Comparison of ENCODE assay signal across 10 mouse cellular contexts in the genomic region with DNA sequence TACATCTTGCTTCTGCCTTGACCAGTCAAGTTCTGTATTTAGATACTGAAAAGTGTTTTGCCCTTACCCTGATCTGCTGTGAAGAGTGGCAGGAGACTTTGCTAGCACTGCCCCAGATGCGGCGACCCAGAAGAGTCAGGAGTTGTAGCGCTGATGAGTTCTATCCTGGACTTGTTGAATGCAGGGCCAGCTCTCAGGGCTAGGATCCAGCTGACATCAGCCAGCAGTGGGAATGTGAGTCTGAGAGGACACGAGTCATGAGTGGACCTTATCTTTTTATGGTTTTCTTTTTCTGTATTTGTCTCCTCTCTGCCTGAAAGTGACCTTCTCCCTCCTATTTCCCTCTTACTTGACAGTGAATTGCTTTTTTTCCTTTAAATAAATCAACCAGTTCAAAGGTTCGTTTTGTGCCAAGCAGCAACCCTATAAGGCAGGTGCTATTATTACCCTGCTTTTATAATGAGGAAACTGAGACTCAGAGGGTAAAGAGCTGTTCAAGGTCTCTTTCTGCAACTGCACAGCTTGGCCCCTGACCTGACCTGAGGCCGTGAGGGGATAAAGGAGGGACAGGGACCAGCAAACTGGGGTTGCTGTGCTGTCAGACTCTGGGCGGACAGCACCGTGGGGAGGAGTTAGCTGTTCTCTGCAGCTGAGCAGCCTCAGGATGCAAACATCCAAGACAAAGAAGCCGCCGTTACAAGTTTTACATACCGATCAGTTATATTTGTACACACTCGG. TPM values are rescaled to one million over a fixed set of nuclear protein-coding genes. Genes with fewer than 3 reads are reported as not detected.
DNase-seq lines count a peak whose midpoint lies in the region; ATAC-seq and TF ChIP-seq lines count a peak whose summit lies in the region.
"Had no signal": no experiment of that assay in that cellular context is flagged by ENCODE, and none has a peak within 500 bp of the region (broad histone marks: within the 10 kb centered on the region; RNA-seq: fewer than 3 reads in every experiment).

No protein-coding gene starts in this region.

- WGBS in kidney, adult 2 months, result 30% methylated on average over 12 of the region's 12 CpGs
- 44% methylated on average over 12 of the region's 12 CpGs for WGBS in embryonic facial prominence, embryonic 10.5 days
- 25% methylated on average over 12 of the region's 12 CpGs for WGBS in hindbrain, embryonic 16.5 days

- no peak overlapping the region for H3K4me2 ChIP-seq in hindbrain, embryonic 16.5 days (ENCODE audit: low read length)

- no peak overlapping the region for H3K9ac ChIP-seq in ES-E14 (ENCODE audit: insufficient read depth, low read depth, low read length, poor library complexity, severe bottlenecking)
- peak overlapping the region; percentile 38 for H3K9ac ChIP-seq in hindbrain, embryonic 16.5 days (ENCODE audit: low read depth, low read length)

- H3K4me3 ChIP-seq in kidney, adult 2 months (ENCODE audit: insufficient read depth, low read depth, low read length), result no peak overlapping the region
- H3K4me3 ChIP-seq in ES-E14 (ENCODE audit: insufficient read depth in 1 of 2, low read depth in 1 of 2, low read length in 2 of 2, poor library complexity in 1 of 2, severe bottlenecking in 1 of 2), result no peak overlapping the region
- no peak overlapping the region for H3K4me3 ChIP-seq in embryonic facial prominence, embryonic 10.5 days
- H3K4me3 ChIP-seq in hindbrain, embryonic 16.5 days (ENCODE audit: low read length), result no peak overlapping the region

- in situ Hi-C loops in ES-E14 (cut with MboI; ENCODE audit: low sequenced_read_pairs in 2 of 2, unreplicated experiment in 2 of 2), result no loop called here

- peak; percentile 40 for DNase-seq in kidney, adult 2 months
- DNase-seq in kidney, postnatal 14 days, result no peak
- no peak for DNase-seq in ES-E14 (ENCODE audit: low read depth, low spot score)
- DNase-seq in embryonic facial prominence, embryonic 10.5 days (ENCODE audit: low spot score), result no peak
- DNase-seq in frontal cortex, postnatal 10 days (ENCODE audit: low spot score in 2 of 2), result no peak
- DNase-seq in thymus, postnatal 4 days, result no peak
- DNase-seq in liver, result no peak
- DNase-seq: cerebellum, postnatal 14 days had no signal

- no peak for TF ChIP-seq CTCF in kidney, adult 2 months (conservative IDR thresholded peaks at IDR 0.05; ENCODE audit: insufficient read depth, insufficient read length, low read depth, low read length)

- H3K9me3 ChIP-seq in ES-E14 (ENCODE audit: control insufficient read depth, insufficient read depth, low read depth, low read length), result no peaks in the 10 kb centered on the region
- H3K9me3 ChIP-seq in embryonic facial prominence, embryonic 10.5 days, result no peaks in the 10 kb centered on the region
- H3K9me3 ChIP-seq in hindbrain, embryonic 16.5 days (ENCODE audit: control insufficient read depth, low read length), result no peaks in the 10 kb centered on the region

- H3K4me1 ChIP-seq in kidney, adult 2 months (ENCODE audit: control insufficient read depth, insufficient read depth, low read length), result peaks cover 7% of the 10 kb centered on the region
- H3K4me1 ChIP-seq in ES-E14 (ENCODE audit: control insufficient read depth in 2 of 2, insufficient read depth in 2 of 2, low read length in 2 of 2, poor library complexity in 1 of 2), result peaks cover 1 to 7% of the 10 kb centered on the region in 2 experiments; a peak in 3 of 4 replicates
- peaks cover 16% of the 10 kb centered on the region for H3K4me1 ChIP-seq in embryonic facial prominence, embryonic 10.5 days
- H3K4me1 ChIP-seq in hindbrain, embryonic 16.5 days (ENCODE audit: control insufficient read depth, insufficient read depth, low read depth, low read length), result peaks cover 4% of the 10 kb centered on the region; the same call in 1 of the 2 replicates

- no peaks in the 10 kb centered on the region; the same call in 1 of the 2 replicates for H3K36me3 ChIP-seq in kidney, adult 2 months (ENCODE audit: control insufficient read depth, insufficient read depth, low read length)
- no peaks in the 10 kb centered on the region for H3K36me3 ChIP-seq in ES-E14 (ENCODE audit: control insufficient read depth, insufficient read depth, low read length, poor library complexity, severe bottlenecking)
- no peaks in the 10 kb centered on the region for H3K36me3 ChIP-seq in embryonic facial prominence, embryonic 10.5 days (replicated peaks)
- H3K36me3 ChIP-seq in hindbrain, embryonic 16.5 days (ENCODE audit: control insufficient read depth, insufficient read depth, low read length), result no peaks in the 10 kb centered on the region

- H3K27ac ChIP-seq in kidney, adult 2 months (ENCODE audit: insufficient read depth, low read depth, low read length), result peak overlapping the region; percentile 64; the same call in 1 of the 2 replicates
- peak overlapping the region; percentile 4; the same call in 1 of the 2 replicates for H3K27ac ChIP-seq in ES-E14 (ENCODE audit: insufficient read depth, low read depth, low read length, poor library complexity, severe bottlenecking)
- H3K27ac ChIP-seq in embryonic facial prominence, embryonic 10.5 days (replicated peaks), result peak overlapping the region; percentile 48; the same call in 1 of the 2 replicates
- no peak overlapping the region; the same call in 1 of the 2 replicates for H3K27ac ChIP-seq in hindbrain, embryonic 16.5 days (ENCODE audit: low read depth, low read length)
- H3K27ac ChIP-seq: macrophage had no signal

- H3K27me3 ChIP-seq in kidney, adult 2 months (replicated peaks; ENCODE audit: control insufficient read depth, insufficient read depth, low read length), result no peaks in the 10 kb centered on the region
- H3K27me3 ChIP-seq in embryonic facial prominence, embryonic 10.5 days (replicated peaks; ENCODE audit: low read depth, poor library complexity, severe bottlenecking), result no peaks in the 10 kb centered on the region
- no peaks in the 10 kb centered on the region for H3K27me3 ChIP-seq in hindbrain, embryonic 16.5 days (replicated peaks; ENCODE audit: control insufficient read depth, insufficient read depth, low read length)

- ATAC-seq in hindbrain, embryonic 16.5 days, result no peak

- no peak for TF ChIP-seq POLR2A in kidney, adult 2 months (IDR thresholded peaks at IDR 0.05; ENCODE audit: low read depth, low read length)

TF ChIP-seq in ES-E14, 5 proteins besides CTCF, POLR2A, EP300 and RAD21:
- TF ChIP-seq MAFK (IDR thresholded peaks at IDR 0.05; ENCODE audit: insufficient read depth, low read depth, low read length) (no peak), CHD2 (IDR thresholded peaks at IDR 0.05; ENCODE audit: low read depth, low read length) (no peak), ZC3H11A (IDR thresholded peaks at IDR 0.05; ENCODE audit: borderline replicate concordance, low read depth, low read length) (no peak), HCFC1 (IDR thresholded peaks at IDR 0.05; ENCODE audit: borderline replicate concordance, insufficient read depth, low read length) (no peak), ZNF384 (IDR thresholded peaks at IDR 0.05; ENCODE audit: low read depth, low read length) (no peak)

RNA-seq across cellular contexts. Expression of a gene that starts 14.4 kb away (rescaled TPM):
- polyA plus RNA-seq in kidney, adult 2 months (2012; rRNA removed), result 19.0 and 19.8 TPM in 2 replicates
- total RNA-seq in ES-E14 (2012; rRNA removed), result 12.0 and 18.2 TPM in 2 replicates
- polyA plus RNA-seq in embryonic facial prominence, embryonic 10.5 days (2016; fragmentation: Nextera tagmentation; extraction: Ambion mirVana), result 24.7 and 26.2 TPM in 2 replicates
- 36.8 and 52.8 TPM in 2 replicates for polyA plus RNA-seq in hindbrain, embryonic 16.5 days (2015; fragmentation: Nextera tagmentation; extraction: Ambion mirVana)

RNA-seq across cellular contexts. Expression of a gene that starts 41.7 kb away (rescaled TPM):
- polyA plus RNA-seq in kidney, adult 2 months (2012; rRNA removed), result 34.7 and 42.2 TPM in 2 replicates
- total RNA-seq in ES-E14 (2012; rRNA removed), result 42.0 and 59.4 TPM in 2 replicates
- 30.4 and 35.1 TPM in 2 replicates for polyA plus RNA-seq in embryonic facial prominence, embryonic 10.5 days (2016; fragmentation: Nextera tagmentation; extraction: Ambion mirVana)
- 48.7 and 51.3 TPM in 2 replicates for polyA plus RNA-seq in hindbrain, embryonic 16.5 days (2015; fragmentation: Nextera tagmentation; extraction: Ambion mirVana)

RNA-seq across cellular contexts. Expression of a gene that starts 54.4 kb away (rescaled TPM):
- polyA plus RNA-seq in kidney, adult 2 months (2012; rRNA removed), result 34.9 and 36.9 TPM in 2 replicates
- total RNA-seq in ES-E14 (2012; rRNA removed), result 98.7 and 128 TPM in 2 replicates
- polyA plus RNA-seq in embryonic facial prominence, embryonic 10.5 days (2016; fragmentation: Nextera tagmentation; extraction: Ambion mirVana), result 57.9 and 62.5 TPM in 2 replicates
- polyA plus RNA-seq in hindbrain, embryonic 16.5 days (2015; fragmentation: Nextera tagmentation; extraction: Ambion mirVana), result 44.6 and 48.0 TPM in 2 replicates
